Mouse (Mus musculus) CH12F3 (cell line): ENCODE results near the gene Sec14l5.
"Not testable (repeated sequence)": the region's sequence is repeated elsewhere in the genome, so short reads cannot be mapped to it uniquely, and the experiment has no call there.

Source experiments
- in situ Hi-C: fragments of 300-500 bp; cut with MboI; formaldehyde crosslinking; loops from 2 replicates; pipeline ENCODE4 v1.14.3; 2020; ENCODE audit warnings: low sequenced_read_pairs

The Sec14l5 gene

DNA sequence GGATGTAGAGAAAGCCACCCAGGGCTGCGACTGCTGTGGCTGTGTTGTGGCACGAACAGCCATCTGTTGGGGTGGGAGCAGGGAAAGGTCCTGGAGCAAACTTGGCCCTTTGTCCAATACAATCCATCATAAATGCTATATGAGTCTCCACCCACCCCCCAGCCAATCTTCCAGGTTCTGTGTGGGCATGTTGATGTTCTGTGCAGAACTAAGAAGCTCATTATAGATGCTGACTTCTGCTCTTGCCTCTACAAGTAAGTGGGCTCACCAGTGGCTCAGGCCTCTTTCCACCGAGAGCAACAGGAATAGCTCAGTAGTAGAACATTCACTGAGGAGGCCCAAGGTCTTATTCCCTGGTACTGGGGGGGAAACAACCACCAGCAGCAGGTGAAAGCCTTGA lies 65.2 kb downstream of the Sec14l5 start:
- in situ Hi-C loops: no loop called here

DNA sequence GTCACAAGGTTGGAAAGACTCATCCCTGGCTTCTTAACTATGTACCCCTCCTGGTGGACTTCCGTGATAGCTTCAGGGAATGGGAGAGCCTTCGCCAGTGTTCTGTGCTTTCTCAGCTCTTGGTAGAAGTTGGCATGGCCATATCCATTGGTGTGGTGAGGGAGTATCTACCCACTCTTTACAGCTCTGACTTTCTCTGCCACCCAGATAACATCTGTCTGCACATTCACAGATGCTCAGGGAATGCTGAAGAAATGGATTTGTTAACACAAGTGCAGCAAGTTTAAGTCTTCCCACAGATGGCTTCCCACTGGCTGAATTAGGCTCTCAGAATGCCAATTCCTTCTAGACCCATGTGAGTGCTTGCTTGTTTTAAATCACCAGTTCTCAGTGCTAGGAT lies 67.2 kb downstream of the Sec14l5 start:
- in situ Hi-C loops: no loop called here

GRCm38 (mm10) chr16:5216686-5217085 lies 69.8 kb downstream of the Sec14l5 start:
- in situ Hi-C loops: no loop called here

- in situ Hi-C loops: no loop called here
Observed at GRCm38 (mm10) chr16:5217341-5218133, 70.6 kb downstream of the Sec14l5 start.

DNA sequence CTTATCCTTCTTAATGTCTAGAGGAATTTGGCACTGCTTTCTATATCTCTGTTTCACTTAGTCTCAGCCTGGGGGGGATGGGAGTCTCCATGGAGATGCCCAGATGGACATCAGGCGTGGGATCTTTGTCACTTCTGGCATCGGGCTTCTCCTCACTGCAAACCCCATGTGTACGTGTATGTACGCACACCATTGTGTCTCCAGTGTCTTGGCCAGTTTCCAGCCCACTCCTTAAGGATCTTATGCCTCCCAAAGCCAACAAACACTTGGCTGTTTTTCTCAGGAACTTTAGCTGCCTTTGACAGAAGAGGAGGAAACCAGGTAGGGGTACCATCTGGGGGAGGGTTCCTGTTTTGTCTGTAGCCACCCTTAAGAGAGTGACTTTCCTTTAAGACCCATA lies 74.5 kb downstream of the Sec14l5 start:
- in situ Hi-C loops: no loop called here

DNA sequence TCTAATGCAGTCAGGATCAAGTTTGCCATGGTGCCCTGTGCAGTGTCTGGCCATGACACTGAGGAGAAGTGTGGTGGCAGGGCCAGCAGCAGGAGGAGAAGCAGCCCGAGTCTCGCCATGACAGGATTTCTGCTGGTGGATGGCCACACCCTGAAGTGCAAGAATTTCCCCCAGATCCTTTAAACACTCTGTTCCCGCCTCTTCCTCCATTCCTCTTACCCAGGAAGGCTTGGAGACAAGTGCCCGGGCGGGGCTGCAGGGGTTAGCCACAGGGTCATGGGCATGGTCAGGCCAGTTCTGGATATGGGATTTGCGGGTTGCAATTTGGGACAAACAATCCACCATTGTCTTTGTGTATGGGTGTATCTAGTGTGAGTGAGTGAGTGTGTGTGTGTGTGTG lies 75.2 kb downstream of the Sec14l5 start, which contains the start of gene AU021092:
Gene AU021092 (minus strand): TSS at position 160 of the 400 bp plus-strand sequence.
- in situ Hi-C loops: no loop called here

DNA sequence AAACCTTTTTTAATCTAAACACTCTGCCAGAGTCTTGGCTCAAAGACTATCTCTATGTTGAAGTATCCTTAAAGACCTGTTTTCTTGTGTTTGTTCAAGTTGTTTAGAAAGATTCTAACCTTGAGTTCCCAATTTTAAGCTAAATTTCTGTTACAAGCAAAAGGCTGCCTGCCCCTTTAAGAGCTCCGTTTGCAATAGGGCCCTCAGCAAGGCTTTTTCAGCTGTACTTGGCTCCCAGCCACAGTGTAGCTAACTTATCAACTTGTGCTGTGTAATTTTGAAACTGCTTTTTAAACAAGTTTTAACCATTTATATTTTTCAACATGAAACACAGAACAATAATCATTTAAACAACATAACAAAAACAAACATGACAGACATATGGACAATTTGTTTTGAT lies 79.6 kb downstream of the Sec14l5 start:
- in situ Hi-C loops: not testable (repeated sequence)

DNA sequence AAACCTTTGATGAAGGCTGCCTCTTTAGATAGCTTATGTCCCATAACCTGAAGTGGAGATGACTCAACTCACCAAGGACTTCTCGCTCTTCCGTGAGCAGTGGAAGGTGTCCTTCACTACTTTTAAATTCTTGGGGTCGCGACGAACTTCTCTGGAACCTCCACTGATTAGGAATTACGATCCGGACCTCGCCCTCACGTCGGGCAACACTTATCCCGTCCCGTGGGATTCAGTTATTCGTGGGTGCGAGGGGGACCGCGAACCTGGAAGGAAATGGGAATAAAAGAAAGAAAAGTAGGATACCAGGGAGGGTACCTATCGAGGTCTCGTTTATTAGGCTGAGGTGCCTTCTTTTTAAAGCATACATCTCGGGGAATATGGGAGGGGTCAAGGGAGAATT lies 80.6 kb downstream of the Sec14l5 start:
- in situ Hi-C loops: not testable (repeated sequence)

- in situ Hi-C loops: not testable (repeated sequence)
Observed at GRCm38 (mm10) chr16:5228103-5228502, 81.2 kb downstream of the Sec14l5 start.

GRCm38 (mm10) chr16:5232982-5233381 lies 86.1 kb downstream of the Sec14l5 start:
- in situ Hi-C loops: no loop called here

DNA sequence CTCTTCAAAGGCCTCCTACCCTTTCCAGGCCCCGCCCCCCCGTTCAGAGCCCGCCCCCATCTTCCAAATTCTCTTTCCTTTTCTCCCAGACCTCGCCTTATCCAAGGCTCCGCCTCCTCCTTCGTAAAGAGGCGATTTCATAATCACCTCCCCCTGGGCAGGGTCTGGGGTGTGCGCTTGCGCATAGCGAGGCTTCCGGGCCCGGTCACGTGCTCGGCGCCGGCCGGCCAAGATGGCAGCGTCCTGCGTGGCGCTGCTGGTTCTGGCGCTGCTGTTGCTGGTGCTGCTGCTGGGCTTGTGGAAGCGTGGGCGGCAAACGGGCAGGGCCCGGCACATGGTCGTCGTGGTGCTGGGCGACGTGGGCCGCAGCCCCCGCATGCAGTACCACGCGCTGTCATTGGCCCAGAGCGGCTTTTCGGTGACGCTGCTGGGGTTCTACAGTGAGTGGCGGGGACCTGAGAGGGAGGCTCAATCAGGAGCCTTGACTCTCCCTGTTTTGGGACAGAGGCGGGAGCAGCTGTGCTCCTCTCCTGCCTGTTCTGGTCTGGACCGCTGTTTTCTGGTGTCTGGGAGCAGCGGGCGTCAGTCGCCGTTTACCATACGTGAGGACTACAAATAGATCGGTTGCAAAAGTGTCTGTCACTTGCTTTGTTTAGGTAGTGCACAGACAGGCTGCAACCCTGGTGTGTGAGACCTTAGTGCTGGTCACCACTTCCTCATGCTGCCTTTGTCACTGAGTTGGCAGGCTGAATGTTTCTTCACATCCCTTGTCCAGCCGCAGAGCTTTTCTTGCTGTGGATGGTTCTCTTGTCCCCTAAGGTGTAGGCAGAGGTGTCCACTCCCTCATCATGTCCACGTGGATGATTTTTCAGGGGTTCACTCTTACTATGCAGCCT lies 86.8 kb downstream of the Sec14l5 start, which contains the start of gene Alg1:
Gene Alg1 (plus strand): TSS at position 204 of the 896 bp plus-strand sequence.
- in situ Hi-C loops: no loop called here
